Mouse (Mus musculus): ENCODE results near the gene Klra2. TPM values are rescaled to one million over a fixed set of nuclear protein-coding genes. Genes with fewer than 3 reads are reported as not detected.
"Not testable (repeated sequence)": the region's sequence is repeated elsewhere in the genome, so short reads cannot be mapped to it uniquely, and the experiment has no call there.

Gene Klra2
- 0.07 and 0.11 TPM in 2 replicates for polyA plus RNA-seq (2016; fragmentation: Nextera tagmentation; extraction: Ambion mirVana)

GRCm38 (mm10) chr6:131247206-131247605, at the start of gene Klra2:
Klra2 (minus strand) TSS chr6:131247362.
- Histone ChIP-seq H3K4me2 (no peak within 1 kb of the TSS), H3K9ac (no peak within 1 kb of the TSS), H3K9me3 (replicated peaks) (no peaks in the 10 kb centered on the region), H3K27ac (no peak within 1 kb of the TSS), H3K4me1 (no peaks in the 10 kb centered on the region), H3K36me3 (no peaks in the 10 kb centered on the region), H3K4me3 (no peak within 1 kb of the TSS), H3K27me3 (replicated peaks) (no peaks in the 10 kb centered on the region)
- no peak for ATAC-seq
- WGBS (ENCODE audit: insufficient replicate concordance) = 62% methylated on average over 2 of the region's 2 CpGs

- ATAC-seq = no peak
- WGBS (ENCODE audit: insufficient replicate concordance) = 78% methylated on average over 5 of the region's 5 CpGs
- Histone ChIP-seq H3K4me1 (peaks cover 24% of the 10 kb centered on the region), H3K27ac (no peak overlapping the region), H3K4me3 (no peak overlapping the region), H3K36me3 (no peaks in the 10 kb centered on the region), H3K9ac (no peak overlapping the region), H3K4me2 (no peak overlapping the region), H3K9me3 (replicated peaks) (no peaks in the 10 kb centered on the region), H3K27me3 (replicated peaks) (no peaks in the 10 kb centered on the region)
Measured at GRCm38 (mm10) chr6:131294435-131295112, 47.4 kb upstream of the Klra2 start.

- Histone ChIP-seq H3K4me3 (0 out of 2 replicates have a peak overlapping the region, but pooled peaks have one; percentile 81), H3K4me1 (peaks cover 24% of the 10 kb centered on the region), H3K4me2 (peak overlapping the region; percentile 68), H3K27ac (no peak overlapping the region), H3K36me3 (no peaks in the 10 kb centered on the region), H3K9me3 (replicated peaks) (no peaks in the 10 kb centered on the region), H3K9ac (no peak overlapping the region), H3K27me3 (replicated peaks) (no peaks in the 10 kb centered on the region)
- WGBS (ENCODE audit: insufficient replicate concordance) = 76% methylated on average over 5 of the region's 5 CpGs
- ATAC-seq = no peak
Measured at GRCm38 (mm10) chr6:131293916-131294315, 46.8 kb upstream of the Klra2 start.

- peak; percentile 81 for ATAC-seq
- 4% methylated on average over 51 of the region's 51 CpGs for WGBS (ENCODE audit: insufficient replicate concordance)
- H3K36me3 ChIP-seq = peaks cover 4% of the 10 kb centered on the region
Measured at GRCm38 (mm10) chr6:131292991-131293788, 46.0 kb upstream of the Klra2 start, which contains the start of gene Magohb. Magohb (minus strand) TSS chr6:131293244.

GRCm38 (mm10) chr6:131292276-131292990, 45.3 kb upstream of the Klra2 start:
- H3K4me2 ChIP-seq = peak overlapping the region; percentile 68
- H3K27me3 ChIP-seq (replicated peaks) = no peaks in the 10 kb centered on the region
- H3K4me3 ChIP-seq = peak overlapping the region; percentile 81
- H3K27ac ChIP-seq = 0 out of 2 replicates have a peak overlapping the region, but pooled peaks have one; percentile 51
- ATAC-seq = peak; percentile 45
- peaks cover 24% of the 10 kb centered on the region for H3K4me1 ChIP-seq
- no peaks in the 10 kb centered on the region for H3K9me3 ChIP-seq (replicated peaks)
- peaks cover 11% of the 10 kb centered on the region for H3K36me3 ChIP-seq
- H3K9ac ChIP-seq = peak overlapping the region; percentile 79
- WGBS (ENCODE audit: insufficient replicate concordance) = 19% methylated on average over 10 of the region's 10 CpGs

More at GRCm38 (mm10) chr6:131292991-131293788, 46.0 kb upstream of the Klra2 start, which contains the start of gene Magohb:
- Histone ChIP-seq H3K4me2 (peak within 1 kb of the TSS; percentile 68), H3K4me1 (peaks cover 24% of the 10 kb centered on the region), H3K4me3 (peak within 1 kb of the TSS; percentile 81), H3K27ac (0 out of 2 replicates have a peak within 1 kb of the TSS, but pooled peaks have one; percentile 51), H3K9me3 (replicated peaks) (no peaks in the 10 kb centered on the region), H3K27me3 (replicated peaks) (no peaks in the 10 kb centered on the region), H3K9ac (peak within 1 kb of the TSS; percentile 79)

- no peak overlapping the region for H3K27ac ChIP-seq
- H3K4me3 ChIP-seq = no peak overlapping the region
- no peaks in the 10 kb centered on the region for H3K27me3 ChIP-seq (replicated peaks)
- H3K4me2 ChIP-seq = no peak overlapping the region
- ATAC-seq = peak; percentile 58; the same call in 1 of the 2 replicates
- H3K9me3 ChIP-seq (replicated peaks) = no peaks in the 10 kb centered on the region
- H3K9ac ChIP-seq = no peak overlapping the region
- peaks cover 25% of the 10 kb centered on the region for H3K36me3 ChIP-seq
- peaks cover 24% of the 10 kb centered on the region for H3K4me1 ChIP-seq
- 19% methylated on average over 2 of the region's 2 CpGs for WGBS (ENCODE audit: insufficient replicate concordance)
Measured at GRCm38 (mm10) chr6:131290430-131290829, 43.3 kb upstream of the Klra2 start.

GRCm38 (mm10) chr6:131278160-131278559, 31.0 kb upstream of the Klra2 start:
- WGBS (ENCODE audit: insufficient replicate concordance) = 80% methylated on average over 2 of the region's 2 CpGs
- H3K9me3 ChIP-seq (replicated peaks); H3K27ac ChIP-seq; H3K4me2 ChIP-seq; H3K4me1 ChIP-seq; H3K27me3 ChIP-seq (replicated peaks); H3K9ac ChIP-seq; H3K4me3 ChIP-seq; ATAC-seq: not testable (repeated sequence)
- H3K36me3 ChIP-seq = peaks cover 16% of the 10 kb centered on the region

GRCm38 (mm10) chr6:131276659-131277058, 29.5 kb upstream of the Klra2 start:
- no peaks in the 10 kb centered on the region for H3K9me3 ChIP-seq (replicated peaks)
- H3K27me3 ChIP-seq (replicated peaks) = no peaks in the 10 kb centered on the region
- peaks cover 3% of the 10 kb centered on the region; the same call in 1 of the 2 replicates for H3K36me3 ChIP-seq
- no peak overlapping the region for H3K9ac ChIP-seq
- 50% methylated on average over 4 of the region's 4 CpGs for WGBS (ENCODE audit: insufficient replicate concordance)
- H3K4me3 ChIP-seq = no peak overlapping the region
- peak; percentile 63; the same call in 1 of the 2 replicates for ATAC-seq
- H3K4me1 ChIP-seq = peaks cover 8% of the 10 kb centered on the region; the same call in 1 of the 2 replicates
- no peak overlapping the region for H3K27ac ChIP-seq
- H3K4me2 ChIP-seq = no peak overlapping the region

- Histone ChIP-seq H3K9me3 (replicated peaks) (no peaks in the 10 kb centered on the region), H3K4me2 (no peak overlapping the region), H3K4me1 (peaks cover 6% of the 10 kb centered on the region; the same call in 1 of the 2 replicates), H3K4me3 (no peak overlapping the region), H3K9ac (no peak overlapping the region), H3K36me3 (peaks cover 1% of the 10 kb centered on the region; the same call in 1 of the 2 replicates), H3K27ac (no peak overlapping the region), H3K27me3 (replicated peaks) (no peaks in the 10 kb centered on the region)
- 66% methylated on average over 1 of the region's 1 CpGs for WGBS (ENCODE audit: insufficient replicate concordance)
- ATAC-seq = no peak
Measured at GRCm38 (mm10) chr6:131272311-131272710, 25.1 kb upstream of the Klra2 start.

- Histone ChIP-seq H3K9ac (no peak overlapping the region), H3K36me3 (no peaks in the 10 kb centered on the region), H3K9me3 (replicated peaks) (no peaks in the 10 kb centered on the region), H3K27me3 (replicated peaks) (no peaks in the 10 kb centered on the region), H3K27ac (no peak overlapping the region), H3K4me2 (no peak overlapping the region), H3K4me3 (no peak overlapping the region), H3K4me1 (no peaks in the 10 kb centered on the region)
- no peak for ATAC-seq
- WGBS (ENCODE audit: insufficient replicate concordance) = 40% methylated on average over 1 of the region's 1 CpGs
Measured at GRCm38 (mm10) chr6:131270312-131270711, 23.1 kb upstream of the Klra2 start.

- no peaks in the 10 kb centered on the region for H3K27me3 ChIP-seq (replicated peaks)
- 68% methylated on average over 2 of the region's 2 CpGs for WGBS (ENCODE audit: insufficient replicate concordance)
- no peaks in the 10 kb centered on the region for H3K36me3 ChIP-seq
- H3K4me3 ChIP-seq = no peak overlapping the region
- no peak overlapping the region for H3K9ac ChIP-seq
- no peaks in the 10 kb centered on the region for H3K4me1 ChIP-seq
- no peak overlapping the region for H3K4me2 ChIP-seq
- no peak for ATAC-seq
- no peaks in the 10 kb centered on the region for H3K9me3 ChIP-seq (replicated peaks)
- no peak overlapping the region for H3K27ac ChIP-seq
Measured at GRCm38 (mm10) chr6:131269599-131269998, 22.4 kb upstream of the Klra2 start.

Data from liver, embryonic 12.5 days (tissue).